Mouse (Mus musculus): ENCODE measurements around the gene Cyp4f14. TPM values are rescaled to one million over a fixed set of nuclear protein-coding genes. Genes with fewer than 3 reads are reported as not detected.

The Cyp4f14 gene
- polyA plus RNA-seq, 1 experiment from 2014 or later: not detected

DNA sequence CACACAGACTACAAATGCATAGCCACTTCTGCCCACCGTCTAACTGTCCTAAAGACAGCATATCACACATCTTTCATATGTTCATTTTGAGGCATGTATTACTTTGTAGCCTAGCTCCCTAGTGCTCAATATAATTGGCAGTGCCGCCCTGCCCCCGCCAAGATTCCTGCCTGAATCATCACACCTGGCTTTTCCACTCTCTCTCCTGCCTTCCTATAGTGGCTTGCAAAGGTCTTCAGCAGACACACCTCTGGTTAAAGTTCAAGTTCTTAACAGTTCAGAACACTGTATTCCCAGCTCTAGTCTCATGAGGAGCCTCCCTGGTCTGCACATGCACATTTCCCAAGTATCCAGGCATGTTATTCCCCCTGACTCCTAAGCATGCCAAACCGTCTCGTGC, 10.7 kb upstream of the Cyp4f14 start:
- peaks cover 6% of the 10 kb centered on the region; the same call in 1 of the 2 replicates for H3K27me3 ChIP-seq
- no peak overlapping the region for H3K9ac ChIP-seq (replicated peaks)
- no peak overlapping the region for H3K27ac ChIP-seq
- H3K36me3 ChIP-seq: no peaks in the 10 kb centered on the region
- WGBS: 83% methylated on average over 5 of the region's 5 CpGs
- ATAC-seq (ENCODE audit: insufficient number of reproducible peaks, insufficient read depth, low FRiP score, low TSS enrichment, low read depth): no peak
- H3K4me3 ChIP-seq (replicated peaks): no peak overlapping the region
- H3K4me2 ChIP-seq: no peak overlapping the region
- H3K4me1 ChIP-seq (replicated peaks): peaks cover 3% of the 10 kb centered on the region; the same call in 1 of the 2 replicates
- no peaks in the 10 kb centered on the region for H3K9me3 ChIP-seq

GRCm38 (mm10) chr17:32924658-32925312, 7.6 kb upstream of the Cyp4f14 start:
- H3K4me1 ChIP-seq (replicated peaks): peaks cover 3% of the 10 kb centered on the region; the same call in 1 of the 2 replicates
- H3K4me2 ChIP-seq: peak overlapping the region; percentile 76
- no peaks in the 10 kb centered on the region for H3K36me3 ChIP-seq
- peaks cover 3% of the 10 kb centered on the region for H3K27me3 ChIP-seq
- peak; percentile 73; the same call in 1 of the 2 replicates for ATAC-seq (ENCODE audit: insufficient number of reproducible peaks, insufficient read depth, low FRiP score, low TSS enrichment, low read depth)
- H3K27ac ChIP-seq: no peak overlapping the region
- 16% methylated on average over 32 of the region's 32 CpGs for WGBS
- peak overlapping the region; percentile 63 for H3K9ac ChIP-seq (replicated peaks)
- H3K4me3 ChIP-seq (replicated peaks): peak overlapping the region; percentile 50
- H3K9me3 ChIP-seq: peaks cover 19% of the 10 kb centered on the region; the same call in 1 of the 2 replicates

GRCm38 (mm10) chr17:32923681-32924080, 6.5 kb upstream of the Cyp4f14 start:
- Histone ChIP-seq H3K4me3 (replicated peaks) (no peak overlapping the region), H3K27ac (no peak overlapping the region), H3K36me3 (no peaks in the 10 kb centered on the region), H3K9me3 (peaks cover 19% of the 10 kb centered on the region; the same call in 1 of the 2 replicates), H3K4me1 (replicated peaks) (peaks cover 3% of the 10 kb centered on the region; the same call in 1 of the 2 replicates), H3K4me2 (no peak overlapping the region), H3K27me3 (no peaks in the 10 kb centered on the region; the same call in none of the 2 replicates), H3K9ac (replicated peaks) (no peak overlapping the region)
- no peak for ATAC-seq (ENCODE audit: insufficient number of reproducible peaks, insufficient read depth, low FRiP score, low TSS enrichment, low read depth)
- 100% methylated on average over 1 of the region's 1 CpGs for WGBS

- peaks cover 6% of the 10 kb centered on the region; the same call in 1 of the 2 replicates for H3K27me3 ChIP-seq
- WGBS: 56% methylated on average over 2 of the region's 2 CpGs
- H3K9ac ChIP-seq (replicated peaks): no peak overlapping the region
- no peak overlapping the region for H3K4me3 ChIP-seq (replicated peaks)
- H3K4me1 ChIP-seq (replicated peaks): no peaks in the 10 kb centered on the region
- H3K36me3 ChIP-seq: no peaks in the 10 kb centered on the region
- no peak overlapping the region for H3K4me2 ChIP-seq
- ATAC-seq (ENCODE audit: insufficient number of reproducible peaks, insufficient read depth, low FRiP score, low TSS enrichment, low read depth): no peak
- H3K27ac ChIP-seq: no peak overlapping the region
- peaks cover 19% of the 10 kb centered on the region; the same call in 1 of the 2 replicates for H3K9me3 ChIP-seq
Observed at GRCm38 (mm10) chr17:32919123-32919522, 2.0 kb upstream of the Cyp4f14 start.

- WGBS: 86% methylated on average over 1 of the region's 1 CpGs
- no peak overlapping the region for H3K27ac ChIP-seq
- H3K4me3 ChIP-seq (replicated peaks): no peak overlapping the region
- H3K4me1 ChIP-seq (replicated peaks): no peaks in the 10 kb centered on the region
- no peak for ATAC-seq (ENCODE audit: insufficient number of reproducible peaks, insufficient read depth, low FRiP score, low TSS enrichment, low read depth)
- peaks cover 11% of the 10 kb centered on the region; the same call in 1 of the 2 replicates for H3K9me3 ChIP-seq
- H3K36me3 ChIP-seq: no peaks in the 10 kb centered on the region
- H3K9ac ChIP-seq (replicated peaks): no peak overlapping the region
- peaks cover 13% of the 10 kb centered on the region; the same call in 1 of the 2 replicates for H3K27me3 ChIP-seq
- H3K4me2 ChIP-seq: no peak overlapping the region
Observed at GRCm38 (mm10) chr17:32916075-32916474, 1.1 kb downstream of the Cyp4f14 start.

- Histone ChIP-seq H3K27me3 (peaks cover 12% of the 10 kb centered on the region), H3K4me1 (replicated peaks) (no peaks in the 10 kb centered on the region), H3K36me3 (no peaks in the 10 kb centered on the region), H3K9me3 (no peaks in the 10 kb centered on the region), H3K4me2 (no peak overlapping the region), H3K9ac (replicated peaks) (no peak overlapping the region), H3K27ac (no peak overlapping the region), H3K4me3 (replicated peaks) (no peak overlapping the region)
- 75% methylated on average over 10 of the region's 10 CpGs for WGBS
- ATAC-seq (ENCODE audit: insufficient number of reproducible peaks, insufficient read depth, low FRiP score, low TSS enrichment, low read depth): no peak
Observed at GRCm38 (mm10) chr17:32906172-32906571, 11.0 kb downstream of the Cyp4f14 start.

DNA sequence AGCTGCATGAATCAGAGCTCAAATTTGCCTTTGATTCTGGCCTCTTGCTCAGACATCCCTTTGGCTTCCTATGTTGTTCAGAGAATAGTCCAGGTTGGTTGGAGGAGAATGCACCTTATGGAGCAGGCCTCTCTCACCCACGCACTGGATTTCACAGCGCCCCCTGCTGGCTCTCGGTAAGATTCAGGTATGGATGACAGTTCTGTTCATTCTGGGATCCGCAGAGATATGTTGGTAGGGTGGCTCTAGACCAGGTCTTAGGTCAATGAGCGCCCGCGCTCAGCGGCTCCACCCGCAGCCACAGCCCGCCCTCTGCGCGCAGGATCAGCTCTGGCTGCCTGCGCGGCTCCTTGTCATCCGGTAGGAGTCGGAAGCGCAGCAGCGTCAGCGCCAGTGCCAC, 11.9 kb downstream of the Cyp4f14 start:
- Histone ChIP-seq H3K4me1 (replicated peaks) (no peaks in the 10 kb centered on the region), H3K36me3 (no peaks in the 10 kb centered on the region), H3K9me3 (no peaks in the 10 kb centered on the region), H3K4me2 (peak overlapping the region; percentile 35; the same call in 1 of the 2 replicates), H3K9ac (replicated peaks) (no peak overlapping the region), H3K4me3 (replicated peaks) (no peak overlapping the region), H3K27ac (no peak overlapping the region), H3K27me3 (peaks cover 12% of the 10 kb centered on the region)
- no peak for ATAC-seq (ENCODE audit: insufficient number of reproducible peaks, insufficient read depth, low FRiP score, low TSS enrichment, low read depth)
- 14% methylated on average over 19 of the region's 19 CpGs for WGBS

DNA sequence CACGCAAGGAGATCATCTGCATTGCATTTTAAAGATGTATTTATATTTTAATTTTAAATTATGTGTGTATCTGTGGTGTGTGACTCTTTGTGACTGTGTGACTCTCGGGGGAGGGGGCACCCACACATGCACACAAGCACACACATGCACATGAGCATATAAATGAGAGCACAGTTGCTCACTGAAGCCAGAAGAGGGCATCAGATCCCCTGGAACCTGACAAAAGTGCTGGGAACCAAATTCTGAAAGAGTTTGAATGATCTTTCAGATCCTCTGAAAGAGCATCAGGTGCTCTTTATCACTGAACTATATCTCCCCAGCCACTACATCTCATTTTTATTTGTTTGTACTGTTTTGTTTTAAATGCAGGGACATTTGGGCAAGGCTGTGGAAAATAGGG, 12.7 kb downstream of the Cyp4f14 start:
- Histone ChIP-seq H3K4me2 (no peak overlapping the region), H3K9ac (replicated peaks) (no peak overlapping the region), H3K27me3 (peaks cover 12% of the 10 kb centered on the region), H3K4me1 (replicated peaks) (no peaks in the 10 kb centered on the region), H3K4me3 (replicated peaks) (no peak overlapping the region), H3K9me3 (no peaks in the 10 kb centered on the region), H3K36me3 (no peaks in the 10 kb centered on the region), H3K27ac (no peak overlapping the region)
- WGBS: 68% methylated on average over 2 of the region's 2 CpGs
- no peak for ATAC-seq (ENCODE audit: insufficient number of reproducible peaks, insufficient read depth, low FRiP score, low TSS enrichment, low read depth)

DNA sequence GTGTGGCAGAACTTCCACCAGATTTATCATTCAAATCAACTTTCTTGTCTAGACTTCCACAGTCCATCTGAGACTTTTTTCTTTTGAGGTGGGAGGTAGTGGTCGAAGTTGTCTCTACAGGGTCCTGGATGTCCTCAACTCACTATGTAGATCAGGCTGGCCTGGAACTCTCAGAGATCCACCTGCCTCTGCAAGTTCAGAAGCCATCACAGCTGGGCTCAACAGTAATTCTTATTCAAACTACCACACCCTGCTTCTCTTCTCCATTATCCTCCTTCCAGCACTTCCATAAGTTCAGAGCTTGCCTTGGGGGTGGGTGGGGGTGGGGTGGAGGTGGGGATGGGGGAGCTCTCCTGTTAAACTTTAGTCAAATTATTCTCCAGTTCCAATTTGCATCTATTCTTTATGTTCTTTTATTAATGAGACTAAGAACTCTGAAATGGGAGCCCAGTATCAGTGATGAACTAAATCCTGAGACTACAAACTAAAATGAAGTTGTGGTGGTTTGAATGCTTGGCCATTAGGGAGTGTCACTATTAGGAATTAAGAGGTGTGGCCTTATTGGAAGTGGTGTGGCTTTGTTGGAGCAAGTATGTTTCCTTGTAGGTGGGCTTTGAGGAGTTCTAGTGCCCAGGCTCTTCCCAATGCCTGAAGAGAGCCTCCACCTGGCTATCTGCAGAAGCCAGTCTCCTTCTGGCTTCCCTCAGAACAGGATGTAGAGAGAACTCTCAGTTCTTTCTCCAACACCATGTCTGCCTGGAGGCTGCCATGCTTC, 15.2 kb downstream of the Cyp4f14 start:
- H3K4me2 ChIP-seq: no peak overlapping the region
- H3K4me3 ChIP-seq (replicated peaks): no peak overlapping the region
- no peak for ATAC-seq (ENCODE audit: insufficient number of reproducible peaks, insufficient read depth, low FRiP score, low TSS enrichment, low read depth)
- WGBS: 53% methylated on average over 1 of the region's 1 CpGs
- H3K9ac ChIP-seq (replicated peaks): no peak overlapping the region
- H3K9me3 ChIP-seq: no peaks in the 10 kb centered on the region
- H3K4me1 ChIP-seq (replicated peaks): no peaks in the 10 kb centered on the region
- H3K36me3 ChIP-seq: no peaks in the 10 kb centered on the region
- no peak overlapping the region for H3K27ac ChIP-seq
- H3K27me3 ChIP-seq: peaks cover 9% of the 10 kb centered on the region; the same call in 1 of the 2 replicates

DNA sequence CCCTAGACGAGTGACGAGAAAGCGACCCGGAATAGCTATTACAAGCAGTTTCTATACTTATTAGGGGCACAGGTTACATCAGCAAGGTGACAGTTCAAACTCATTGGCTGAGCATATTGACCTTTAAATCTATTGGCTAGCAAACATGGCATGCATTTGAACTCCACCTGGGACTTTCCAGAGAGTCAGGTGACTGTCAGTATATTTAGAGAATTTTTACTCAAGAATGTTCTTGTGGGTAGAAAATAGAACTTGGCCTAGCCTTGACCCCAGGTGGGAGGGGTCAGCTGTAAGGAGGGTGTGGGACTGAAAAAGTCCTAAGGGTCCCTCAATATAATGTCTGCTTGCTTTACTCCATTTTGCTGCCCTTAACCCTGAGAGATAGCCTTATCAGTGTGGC, 21.7 kb downstream of the Cyp4f14 start:
- 94% methylated on average over 4 of the region's 4 CpGs for WGBS
- no peak overlapping the region for H3K4me3 ChIP-seq (replicated peaks)
- no peak overlapping the region for H3K9ac ChIP-seq (replicated peaks)
- H3K4me2 ChIP-seq: no peak overlapping the region
- peaks cover 3% of the 10 kb centered on the region for H3K4me1 ChIP-seq (replicated peaks)
- H3K36me3 ChIP-seq: no peaks in the 10 kb centered on the region
- no peak overlapping the region for H3K27ac ChIP-seq
- ATAC-seq (ENCODE audit: insufficient number of reproducible peaks, insufficient read depth, low FRiP score, low TSS enrichment, low read depth): no peak
- H3K27me3 ChIP-seq: no peaks in the 10 kb centered on the region
- H3K9me3 ChIP-seq: no peaks in the 10 kb centered on the region

DNA sequence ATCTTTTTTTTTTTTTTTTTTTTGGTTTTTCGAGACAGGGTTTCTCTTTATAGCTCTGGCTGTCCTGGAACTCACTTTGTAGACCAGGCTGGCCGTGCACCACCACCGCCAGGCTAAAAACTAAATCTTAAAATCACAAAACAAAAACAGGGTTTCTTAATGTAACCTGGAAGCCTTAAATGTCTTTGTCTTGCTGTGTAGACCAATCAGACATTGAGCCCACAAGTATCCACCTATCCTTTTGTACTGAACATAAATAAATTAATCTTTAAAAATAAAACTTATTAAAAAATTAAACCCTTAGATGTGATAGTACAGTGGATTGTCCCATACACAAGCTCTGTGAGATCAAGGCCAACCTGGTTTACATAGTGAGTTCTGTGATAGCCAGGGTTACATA, 23.2 kb downstream of the Cyp4f14 start:
- ATAC-seq (ENCODE audit: insufficient number of reproducible peaks, insufficient read depth, low FRiP score, low TSS enrichment, low read depth): no peak

More for the DNA sequence above, 23.2 kb downstream of the Cyp4f14 start:
- H3K9me3 ChIP-seq: no peaks in the 10 kb centered on the region
- H3K36me3 ChIP-seq: no peaks in the 10 kb centered on the region
- no peak overlapping the region for H3K27ac ChIP-seq
- WGBS: 83% methylated on average over 3 of the region's 3 CpGs
- H3K4me3 ChIP-seq (replicated peaks): no peak overlapping the region
- no peak overlapping the region for H3K9ac ChIP-seq (replicated peaks)
- peaks cover 10% of the 10 kb centered on the region for H3K4me1 ChIP-seq (replicated peaks)
- no peaks in the 10 kb centered on the region for H3K27me3 ChIP-seq
- H3K4me2 ChIP-seq: no peak overlapping the region
